8 mouse cellular contexts compared by ENCODE assay signal in genomic region chr13:23299276-23299998, GRCm38 (mm10). TPM values are rescaled to one million over a fixed set of nuclear protein-coding genes. Genes with fewer than 3 reads are reported as not detected.
DNase-seq lines count a peak whose midpoint lies in the region; ATAC-seq and TF ChIP-seq lines count a peak whose summit lies in the region.

No protein-coding gene starts in this region.

- no peak overlapping the region for H3K27ac ChIP-seq in heart, embryonic 14.5 days (replicated peaks in 1 of 2; ENCODE audit: control insufficient read depth in 1 of 2, insufficient read depth in 1 of 2, low read depth in 2 of 2, low read length in 2 of 2)
- no peak overlapping the region for H3K27ac ChIP-seq in cortical plate, adult 2 months (ENCODE audit: insufficient read depth, low read length)
- no peak overlapping the region for H3K27ac ChIP-seq in intestine, embryonic 16.5 days (ENCODE audit: low read length)

- peak overlapping the region; percentile 46 to 62 for H3K4me3 ChIP-seq in heart, embryonic 14.5 days (ENCODE audit: control insufficient read depth in 1 of 2, insufficient read depth in 1 of 2, low read depth in 1 of 2, low read length in 2 of 2)
- H3K4me3 ChIP-seq in cortical plate, adult 2 months (ENCODE audit: insufficient read depth, low read length) = peak overlapping the region; percentile 44
- peak overlapping the region; percentile 59 for H3K4me3 ChIP-seq in intestine, embryonic 16.5 days (ENCODE audit: low read length)

- H3K4me1 ChIP-seq in heart, embryonic 14.5 days (ENCODE audit: control insufficient read depth in 2 of 2, insufficient read depth in 2 of 2, low read length in 2 of 2) = peaks cover 0 to 2% of the 10 kb centered on the region in 2 experiments; a peak in 2 of 4 replicates
- H3K4me1 ChIP-seq in cortical plate, adult 2 months (ENCODE audit: control insufficient read depth, insufficient read depth, low read length) = 0 out of 2 replicates have a peak, but pooled peaks cover 2% of the 10 kb centered on the region
- no peaks in the 10 kb centered on the region for H3K4me1 ChIP-seq in intestine, embryonic 16.5 days (ENCODE audit: control insufficient read depth, insufficient read depth, low read length)

- TF ChIP-seq POLR2A in cortical plate, adult 2 months (IDR thresholded peaks at IDR 0.05; ENCODE audit: extremely low read depth, insufficient read depth, low read length) = no peak

- peaks cover 3% of the 10 kb centered on the region; the same call in 1 of the 2 replicates for H3K27me3 ChIP-seq in heart, embryonic 14.5 days (ENCODE audit: control insufficient read depth, insufficient read depth, low read length)
- no peaks in the 10 kb centered on the region for H3K27me3 ChIP-seq in intestine, embryonic 16.5 days (replicated peaks; ENCODE audit: control insufficient read depth, insufficient read depth, low read length)

- H3K9ac ChIP-seq in heart, embryonic 14.5 days (ENCODE audit: low read length) = peak overlapping the region; percentile 38
- peak overlapping the region; percentile 53 for H3K9ac ChIP-seq in intestine, embryonic 16.5 days (ENCODE audit: low read depth, low read length)

- H3K36me3 ChIP-seq in heart, embryonic 14.5 days (ENCODE audit: control insufficient read depth, insufficient read depth, low read length) = no peaks in the 10 kb centered on the region
- no peaks in the 10 kb centered on the region for H3K36me3 ChIP-seq in intestine, embryonic 16.5 days (ENCODE audit: control insufficient read depth, insufficient read depth, low read length)

- no peaks in the 10 kb centered on the region for H3K9me3 ChIP-seq in heart, embryonic 14.5 days (ENCODE audit: control insufficient read depth, low read length)
- no peaks in the 10 kb centered on the region for H3K9me3 ChIP-seq in intestine, embryonic 16.5 days (ENCODE audit: control insufficient read depth, low read length)

- intact Hi-C loops in heart, postnatal 25 days (cut with DNase I) = loop anchor here (10.0 kb wide), 1 partner anchor 105 kb away; no protein-coding TSS in a partner anchor

- peak overlapping the region; percentile 67 for H3K4me2 ChIP-seq in heart, embryonic 14.5 days (ENCODE audit: low read length)
- peak overlapping the region; percentile 61 for H3K4me2 ChIP-seq in intestine, embryonic 16.5 days (ENCODE audit: low read depth, low read length)

- TF ChIP-seq CTCF in cortical plate, adult 2 months (IDR thresholded peaks at IDR 0.05; ENCODE audit: extremely low read depth, insufficient read depth, low read length) = no peak

- WGBS in heart, embryonic 14.5 days = under 1% methylated on average over 22 of the region's 22 CpGs
- under 1% methylated on average over 22 of the region's 22 CpGs for WGBS in intestine, embryonic 16.5 days

- ATAC-seq in heart, embryonic 14.5 days (ENCODE audit: insufficient number of reproducible peaks, insufficient read depth, low FRiP score, low read depth) = no peak
- ATAC-seq in intestine, embryonic 16.5 days = peak; percentile 75

- DNase-seq in heart, postnatal 25 days (ENCODE audit: low spot score) = no peak
- peak; percentile 60 for DNase-seq in neural tube, embryonic 10.5 days (ENCODE audit: extremely low spot score, low spot score)
- DNase-seq in adrenal gland, adult 18-20 months (ENCODE audit: low spot score in 2 of 2) = no peak
- DNase-seq in layer of hippocampus, adult 8-10 months (ENCODE audit: low spot score in 2 of 2) = no peak
- DNase-seq in c-Kit-positive CD71-positive TER-119-positive erythroid progenitor cells, embryonic 14.5 days (ENCODE audit: low spot score) = no peak

RNA-seq across cellular contexts. Expression of gene Vmn1r223, which starts 52.5 kb away (rescaled TPM):
- not detected in 2 replicates for polyA plus RNA-seq in heart, embryonic 14.5 days (2014; fragmentation: Nextera tagmentation; extraction: Ambion mirVana)
- not detected for total RNA-seq in heart, postnatal 25 days (2021)
- polyA plus RNA-seq in cortical plate, adult 2 months (2012; rRNA removed) = not detected in 2 replicates
- not detected in 2 replicates for polyA plus RNA-seq in intestine, embryonic 16.5 days (2015; fragmentation: Nextera tagmentation; extraction: Ambion mirVana)
- total RNA-seq in adrenal gland, adult 18-20 months (2021) = not detected
- not detected for total RNA-seq in layer of hippocampus, adult 8-10 months (2022)
